Mouse (Mus musculus): Measurements from ENCODE around the gene Prelp. TPM values are rescaled to one million over a fixed set of nuclear protein-coding genes. Genes with fewer than 3 reads are reported as not detected.

Prelp gene
- polyA plus RNA-seq, 1 experiment from 2014 or later = 4.9 TPM

DNA sequence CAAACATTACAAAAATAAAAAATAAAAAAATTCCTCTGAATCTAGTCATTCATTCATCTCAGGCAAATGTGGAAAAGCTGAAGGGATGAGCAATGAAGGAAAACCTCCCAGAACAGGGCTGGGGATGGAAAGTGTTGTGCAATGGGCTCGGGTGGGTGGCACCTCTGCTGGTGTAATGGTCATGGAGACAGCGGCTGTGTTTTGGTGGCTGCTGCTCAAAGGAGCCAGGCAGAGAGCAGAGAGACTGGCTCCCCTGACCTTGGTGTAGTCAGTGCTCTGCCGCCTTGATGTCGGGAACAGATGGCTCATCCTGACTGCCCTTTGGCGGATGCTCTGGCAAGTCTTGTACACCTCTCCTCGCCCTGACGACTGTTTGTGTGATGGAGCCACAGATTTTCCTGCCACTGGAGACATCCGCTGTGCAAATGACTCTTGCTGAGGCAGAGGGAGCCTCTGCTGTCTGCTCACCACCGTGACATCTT, 32.1 kb upstream of the Prelp start:
- Histone ChIP-seq H3K4me1 (no peaks in the 10 kb centered on the region), H3K4me3 (no peak overlapping the region), H3K27me3 (replicated peaks) (no peaks in the 10 kb centered on the region), H3K4me2 (replicated peaks) (no peak overlapping the region), H3K9ac (no peak overlapping the region), H3K27ac (no peak overlapping the region), H3K9me3 (no peaks in the 10 kb centered on the region), H3K36me3 (no peaks in the 10 kb centered on the region)
- no peak for ATAC-seq (ENCODE audit: low FRiP score, low read depth)
- 43% methylated on average over 9 of the region's 9 CpGs for WGBS

DNA sequence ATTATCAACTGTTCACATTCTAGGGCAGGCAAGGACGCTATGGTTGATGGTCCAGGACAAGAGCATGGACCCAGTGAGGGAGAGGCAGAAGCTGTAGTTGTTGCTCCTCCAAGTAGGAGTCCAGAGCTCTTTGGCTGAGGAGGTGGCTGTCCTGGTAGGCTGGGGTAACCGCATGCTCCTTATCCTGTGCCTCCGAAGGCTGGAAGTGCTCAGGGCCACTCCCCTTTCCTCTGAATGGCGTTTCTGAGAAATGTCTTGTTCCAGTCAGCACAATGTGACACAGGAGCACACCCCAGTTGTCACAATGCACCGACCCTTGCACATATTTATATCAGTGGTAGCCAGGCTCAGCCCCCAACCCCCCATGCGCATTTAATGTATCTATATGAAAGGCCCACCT, 30.4 kb upstream of the Prelp start:
- Histone ChIP-seq H3K36me3 (no peaks in the 10 kb centered on the region), H3K4me1 (no peaks in the 10 kb centered on the region), H3K4me2 (replicated peaks) (no peak overlapping the region), H3K27ac (no peak overlapping the region), H3K4me3 (no peak overlapping the region), H3K27me3 (replicated peaks) (no peaks in the 10 kb centered on the region), H3K9me3 (no peaks in the 10 kb centered on the region), H3K9ac (no peak overlapping the region)
- WGBS = 68% methylated on average over 6 of the region's 6 CpGs
- no peak for ATAC-seq (ENCODE audit: low FRiP score, low read depth)

DNA sequence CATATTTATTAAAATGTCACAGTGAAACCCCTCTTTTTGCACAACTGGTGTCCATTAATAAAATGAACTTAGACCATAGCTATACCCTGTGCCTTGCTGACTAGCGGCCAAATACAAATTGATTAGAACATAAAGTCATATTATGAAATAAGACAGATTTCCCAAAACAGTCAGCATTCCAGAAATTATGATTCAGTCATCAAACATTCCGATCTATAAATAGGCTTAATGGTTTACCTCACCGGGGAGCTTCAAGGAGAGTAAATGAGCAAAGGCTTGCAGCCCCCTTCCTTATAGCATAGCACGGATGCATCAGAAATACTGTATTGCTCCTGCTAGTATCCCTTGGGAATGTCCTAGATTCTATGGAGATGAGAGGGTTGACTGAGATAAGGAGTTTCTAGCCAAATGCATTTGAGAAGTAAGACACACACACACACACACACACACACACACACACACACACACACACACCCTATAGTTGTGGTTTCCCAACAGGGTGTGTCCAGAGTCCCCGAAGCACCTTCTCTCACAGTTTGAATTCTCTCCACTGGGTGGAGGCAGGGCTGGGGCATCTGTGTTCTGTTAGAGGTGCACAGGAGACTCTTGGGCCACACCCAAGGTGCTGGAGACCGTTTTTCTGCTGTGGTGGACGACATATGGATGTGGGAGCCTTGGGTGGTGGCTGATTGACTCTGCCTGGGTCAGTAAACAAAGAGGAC, 29.0 kb upstream of the Prelp start:
- Histone ChIP-seq H3K9ac (no peak overlapping the region), H3K4me3 (no peak overlapping the region), H3K36me3 (no peaks in the 10 kb centered on the region), H3K27ac (no peak overlapping the region), H3K4me1 (no peaks in the 10 kb centered on the region), H3K4me2 (replicated peaks) (no peak overlapping the region), H3K27me3 (replicated peaks) (no peaks in the 10 kb centered on the region), H3K9me3 (no peaks in the 10 kb centered on the region)
- ATAC-seq (ENCODE audit: low FRiP score, low read depth) = no peak
- WGBS = 71% methylated on average over 7 of the region's 7 CpGs

DNA sequence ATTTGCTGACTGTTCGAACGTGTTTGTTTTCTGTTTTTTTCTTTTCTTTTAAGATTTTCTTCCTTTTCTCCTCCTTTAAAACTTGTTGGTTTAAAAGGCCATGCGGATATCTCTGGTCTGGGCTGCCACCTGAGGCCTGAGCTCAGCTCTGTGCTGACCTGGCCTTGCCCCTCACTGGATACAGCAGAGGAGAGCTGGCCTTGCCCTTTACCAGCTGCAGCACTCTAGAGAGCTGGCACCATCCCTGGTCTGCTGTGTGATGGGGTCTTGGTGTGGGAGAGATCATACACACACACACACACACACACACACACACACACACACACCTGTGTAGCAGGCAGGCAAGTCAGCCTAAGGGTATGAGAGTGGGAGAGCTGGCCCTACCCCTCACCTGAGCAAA, 23.9 kb upstream of the Prelp start:
- Histone ChIP-seq H3K36me3 (no peaks in the 10 kb centered on the region), H3K9ac (no peak overlapping the region), H3K27ac (no peak overlapping the region), H3K4me3 (no peak overlapping the region), H3K9me3 (no peaks in the 10 kb centered on the region), H3K4me2 (replicated peaks) (no peak overlapping the region), H3K4me1 (no peaks in the 10 kb centered on the region), H3K27me3 (replicated peaks) (no peaks in the 10 kb centered on the region)
- ATAC-seq (ENCODE audit: low FRiP score, low read depth) = no peak
- WGBS = 94% methylated on average over 3 of the region's 3 CpGs

DNA sequence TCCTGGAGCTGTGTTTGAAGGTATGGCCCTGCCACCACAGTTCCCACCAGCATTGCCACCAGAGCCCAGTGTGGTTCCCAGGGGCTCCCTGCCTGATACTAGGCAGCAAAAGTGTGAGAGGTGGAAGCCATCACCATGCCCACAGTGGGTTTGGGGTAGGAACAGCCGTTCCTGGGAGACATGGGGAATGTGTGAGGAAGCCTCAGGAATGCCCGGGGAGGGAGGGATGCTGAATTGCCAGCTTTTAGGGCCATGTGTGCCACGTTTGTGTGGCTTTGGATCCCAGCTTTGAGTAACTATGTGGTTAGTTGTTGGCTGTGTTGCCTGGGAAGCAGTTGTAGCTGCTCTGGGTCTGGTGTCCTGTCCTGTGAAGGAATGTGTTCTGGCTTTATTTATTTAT, 20.7 kb upstream of the Prelp start:
- Histone ChIP-seq H3K36me3 (no peaks in the 10 kb centered on the region), H3K4me1 (no peaks in the 10 kb centered on the region), H3K27ac (no peak overlapping the region), H3K9ac (no peak overlapping the region), H3K9me3 (no peaks in the 10 kb centered on the region), H3K4me3 (no peak overlapping the region), H3K4me2 (replicated peaks) (no peak overlapping the region), H3K27me3 (replicated peaks) (no peaks in the 10 kb centered on the region)
- WGBS = 90% methylated on average over 3 of the region's 3 CpGs
- ATAC-seq (ENCODE audit: low FRiP score, low read depth) = no peak

DNA sequence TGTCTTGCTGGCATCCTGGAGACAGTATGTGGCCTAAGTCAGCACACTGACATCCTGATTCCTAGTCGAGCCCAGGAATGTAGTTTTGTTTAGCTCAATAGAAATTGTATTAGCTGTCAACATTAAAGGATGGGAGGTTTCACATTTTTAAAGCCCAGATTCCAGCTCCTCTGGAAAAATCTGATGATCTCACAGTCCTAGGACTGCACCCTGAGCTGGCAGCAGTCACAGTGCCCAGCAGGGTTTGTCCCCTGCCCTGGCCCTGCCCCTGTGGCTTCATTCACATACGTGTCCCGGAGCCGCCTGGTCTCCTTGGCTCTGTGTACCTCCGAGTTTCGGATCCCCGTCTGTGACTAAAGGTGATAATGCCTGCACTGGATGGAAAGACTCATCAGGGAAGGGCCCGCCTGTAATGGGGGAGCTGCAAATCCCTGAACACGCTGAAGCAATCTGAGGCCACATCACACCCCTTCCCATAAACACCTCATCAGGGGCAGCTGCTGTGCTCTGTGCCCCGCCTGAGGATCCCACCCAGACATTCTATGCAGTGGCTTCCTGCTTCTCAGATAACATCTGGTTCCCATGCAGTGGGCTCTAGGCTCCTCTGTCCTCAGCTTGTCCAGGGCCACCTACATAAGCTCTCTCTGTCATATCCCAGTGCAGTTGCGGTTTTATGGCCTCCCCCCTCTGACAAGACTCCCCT, 20.1 kb upstream of the Prelp start:
- Histone ChIP-seq H3K9me3 (no peaks in the 10 kb centered on the region), H3K4me3 (no peak overlapping the region), H3K9ac (no peak overlapping the region), H3K4me2 (replicated peaks) (no peak overlapping the region), H3K27ac (no peak overlapping the region), H3K27me3 (replicated peaks) (no peaks in the 10 kb centered on the region), H3K4me1 (no peaks in the 10 kb centered on the region), H3K36me3 (no peaks in the 10 kb centered on the region)
- ATAC-seq (ENCODE audit: low FRiP score, low read depth) = no peak
- 58% methylated on average over 11 of the region's 11 CpGs for WGBS

DNA sequence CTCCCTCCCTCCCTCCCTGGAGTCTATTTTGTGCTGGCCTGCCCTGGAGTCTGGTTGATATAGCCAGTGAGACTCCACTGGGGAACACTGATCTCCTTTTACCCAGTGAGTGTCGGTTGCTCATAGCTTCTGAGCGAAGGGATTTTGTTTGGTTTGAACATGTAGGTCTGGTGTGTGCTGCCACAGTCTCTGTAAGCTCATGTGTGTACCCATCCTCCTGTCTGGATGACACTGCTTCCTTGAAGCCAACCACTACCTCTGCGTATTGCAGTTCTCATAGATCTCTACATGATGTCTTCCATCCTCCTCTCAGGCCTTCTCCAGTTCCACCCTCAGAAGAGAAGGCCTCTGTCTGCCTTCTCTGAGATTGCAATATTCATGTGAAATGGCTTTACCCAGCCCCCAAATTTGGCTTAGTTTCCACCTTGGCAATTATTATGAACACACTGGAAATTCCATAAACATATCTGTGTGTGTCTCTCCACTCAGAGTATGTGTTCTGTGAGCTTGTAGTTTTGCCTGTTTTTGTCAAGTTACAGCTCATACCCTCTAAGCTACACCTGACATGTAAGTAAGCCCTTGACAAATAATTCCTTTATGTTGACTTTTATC, 19.4 kb upstream of the Prelp start:
- Histone ChIP-seq H3K27ac (no peak overlapping the region), H3K9ac (no peak overlapping the region), H3K36me3 (no peaks in the 10 kb centered on the region), H3K4me3 (no peak overlapping the region), H3K4me2 (replicated peaks) (no peak overlapping the region), H3K4me1 (no peaks in the 10 kb centered on the region), H3K9me3 (0 out of 2 replicates have a peak, but pooled peaks cover 5% of the 10 kb centered on the region), H3K27me3 (replicated peaks) (no peaks in the 10 kb centered on the region)
- WGBS = 81% methylated on average over 3 of the region's 3 CpGs
- ATAC-seq (ENCODE audit: low FRiP score, low read depth) = no peak

DNA sequence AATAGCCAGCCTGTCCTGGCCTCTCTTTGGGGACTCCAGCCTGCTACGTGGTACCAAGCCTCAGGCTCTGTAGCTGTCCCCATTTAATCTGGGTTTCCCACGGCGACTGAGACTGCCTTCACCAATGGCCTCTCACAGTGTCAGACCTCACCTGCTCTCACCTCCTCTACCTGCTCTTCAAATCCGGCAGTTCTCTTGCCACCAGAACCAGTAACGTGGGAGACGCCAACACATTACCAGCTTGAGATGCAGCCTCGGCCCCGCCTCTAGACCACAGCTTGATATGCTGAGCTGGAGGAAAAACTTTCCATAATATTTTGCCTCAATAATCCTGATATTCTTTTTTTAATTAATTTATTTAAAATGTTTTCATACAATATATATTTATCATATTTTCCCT, 18.5 kb upstream of the Prelp start:
- 89% methylated on average over 8 of the region's 8 CpGs for WGBS
- no peak for ATAC-seq (ENCODE audit: low FRiP score, low read depth)
- Histone ChIP-seq H3K4me1 (no peaks in the 10 kb centered on the region), H3K9ac (no peak overlapping the region), H3K4me3 (no peak overlapping the region), H3K27ac (no peak overlapping the region), H3K9me3 (0 out of 2 replicates have a peak, but pooled peaks cover 5% of the 10 kb centered on the region), H3K4me2 (replicated peaks) (no peak overlapping the region), H3K27me3 (replicated peaks) (no peaks in the 10 kb centered on the region), H3K36me3 (no peaks in the 10 kb centered on the region)

DNA sequence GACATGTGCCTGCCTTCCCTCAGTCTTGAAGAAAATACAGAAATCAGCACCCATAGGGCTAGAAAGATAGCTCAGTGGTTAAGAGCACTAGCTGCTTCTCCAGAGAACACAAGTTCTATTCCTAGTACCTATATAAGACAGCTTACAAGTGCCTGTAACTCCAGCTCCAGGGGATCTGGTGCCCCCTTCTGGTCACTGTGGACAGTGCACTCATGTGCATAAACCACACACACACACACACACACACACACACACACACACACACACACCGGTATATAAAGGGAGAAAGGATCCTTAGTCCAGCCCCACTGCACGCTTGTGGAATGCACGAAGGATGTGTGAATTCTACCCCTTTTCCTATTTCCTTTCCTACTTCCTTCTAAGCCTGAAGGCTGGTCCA, 15.0 kb upstream of the Prelp start:
- Histone ChIP-seq H3K27me3 (replicated peaks) (no peaks in the 10 kb centered on the region), H3K4me1 (no peaks in the 10 kb centered on the region; the same call in 1 of the 2 replicates), H3K36me3 (no peaks in the 10 kb centered on the region), H3K4me3 (no peak overlapping the region), H3K27ac (no peak overlapping the region), H3K9me3 (0 out of 2 replicates have a peak, but pooled peaks cover 5% of the 10 kb centered on the region), H3K4me2 (replicated peaks) (no peak overlapping the region), H3K9ac (no peak overlapping the region)
- WGBS = 94% methylated on average over 3 of the region's 3 CpGs
- no peak for ATAC-seq (ENCODE audit: low FRiP score, low read depth)

DNA sequence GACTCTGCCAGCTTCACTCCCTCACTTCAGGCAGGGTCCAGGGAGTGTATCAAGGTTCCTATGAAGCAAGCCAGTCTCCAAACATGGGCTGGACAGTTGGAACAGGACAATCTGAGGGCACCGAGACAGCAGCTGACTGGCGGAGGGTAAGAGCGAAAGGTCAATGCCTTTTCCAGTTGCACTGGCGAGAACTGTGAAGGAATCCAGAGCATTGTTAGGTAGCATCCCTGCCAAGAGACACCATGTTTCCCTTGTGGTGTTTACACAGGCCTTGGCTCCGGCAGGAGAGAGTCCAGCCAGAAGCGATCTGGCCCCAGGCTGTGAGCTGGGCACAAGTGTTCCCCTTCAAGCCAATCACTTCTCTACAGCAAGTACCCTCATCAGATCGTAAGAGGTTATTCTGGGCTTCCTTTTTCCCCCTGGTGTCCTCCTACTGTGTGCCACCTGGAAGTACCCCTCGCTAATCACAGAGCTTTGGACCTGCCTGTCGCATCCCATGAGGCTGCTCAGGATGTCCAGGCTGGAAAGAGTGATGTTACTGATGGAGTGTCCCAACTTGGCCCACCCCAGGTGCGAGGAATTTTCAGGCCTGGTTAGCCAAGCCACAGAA, 13.2 kb upstream of the Prelp start:
- no peak overlapping the region for H3K4me2 ChIP-seq (replicated peaks)
- 84% methylated on average over 10 of the region's 10 CpGs for WGBS

DNA sequence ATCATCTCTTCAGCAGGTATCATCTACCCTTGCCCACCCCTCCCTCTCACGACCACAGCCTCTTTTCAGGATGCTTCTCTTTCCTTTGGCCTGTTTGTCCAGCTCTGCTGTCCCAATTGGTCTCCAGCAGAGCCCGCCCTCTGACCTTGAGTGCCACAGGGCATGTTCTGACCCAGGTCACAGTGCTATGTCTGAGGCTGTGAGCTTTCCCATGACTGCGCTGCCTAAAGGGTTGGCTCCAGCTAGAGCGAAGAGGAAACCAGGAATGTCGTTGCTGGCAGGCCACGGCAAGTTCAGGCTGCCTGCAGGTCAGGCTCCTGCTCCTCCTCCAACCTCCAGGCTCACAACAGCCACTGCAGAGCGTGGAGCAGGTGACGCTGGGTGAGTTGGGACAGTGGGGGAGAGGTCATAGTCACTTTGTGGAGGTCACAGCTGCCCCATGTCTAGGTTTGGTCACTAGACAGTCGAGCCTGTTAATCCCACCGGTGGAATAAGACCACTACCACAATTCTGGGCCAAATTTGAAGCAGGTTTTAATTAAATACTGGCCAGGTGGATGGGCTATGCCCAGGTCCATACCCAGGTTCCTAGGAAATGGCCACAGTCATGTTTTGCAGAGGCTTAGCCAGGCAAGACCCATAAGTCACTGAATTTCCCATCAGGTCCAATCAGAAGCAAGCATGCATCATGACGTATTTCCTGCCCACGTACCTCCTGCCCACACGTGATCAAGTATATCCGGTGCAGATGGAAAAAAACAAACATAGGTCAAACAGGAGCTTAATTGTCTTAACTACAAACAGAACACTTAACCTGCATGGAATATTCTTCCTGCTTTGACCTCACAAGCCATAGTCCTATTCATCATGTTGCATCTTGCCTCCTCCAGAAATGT, 12.3 kb upstream of the Prelp start:
- Histone ChIP-seq H3K4me1 (no peaks in the 10 kb centered on the region; the same call in 1 of the 2 replicates), H3K9me3 (0 out of 2 replicates have a peak, but pooled peaks cover 5% of the 10 kb centered on the region), H3K27me3 (replicated peaks) (no peaks in the 10 kb centered on the region), H3K4me3 (no peak overlapping the region), H3K36me3 (no peaks in the 10 kb centered on the region), H3K9ac (no peak overlapping the region), H3K4me2 (replicated peaks) (no peak overlapping the region), H3K27ac (no peak overlapping the region)
- no peak for ATAC-seq (ENCODE audit: low FRiP score, low read depth)
- 64% methylated on average over 14 of the region's 14 CpGs for WGBS

More for the DNA sequence above, 13.2 kb upstream of the Prelp start:
- Histone ChIP-seq H3K27me3 (replicated peaks) (no peaks in the 10 kb centered on the region), H3K4me1 (no peaks in the 10 kb centered on the region; the same call in 1 of the 2 replicates), H3K27ac (no peak overlapping the region), H3K36me3 (no peaks in the 10 kb centered on the region), H3K4me3 (no peak overlapping the region), H3K9ac (no peak overlapping the region), H3K9me3 (0 out of 2 replicates have a peak, but pooled peaks cover 5% of the 10 kb centered on the region)
- no peak for ATAC-seq (ENCODE audit: low FRiP score, low read depth)
